Mouse (Mus musculus): ENCODE measurements at regions not wholly inside any gene's neighbourhood (a gene's known extent, or its start where the extent isn't known, plus 50 kb on each side); places are given as distances from the start of the nearest gene placed in this dataset.

DNA sequence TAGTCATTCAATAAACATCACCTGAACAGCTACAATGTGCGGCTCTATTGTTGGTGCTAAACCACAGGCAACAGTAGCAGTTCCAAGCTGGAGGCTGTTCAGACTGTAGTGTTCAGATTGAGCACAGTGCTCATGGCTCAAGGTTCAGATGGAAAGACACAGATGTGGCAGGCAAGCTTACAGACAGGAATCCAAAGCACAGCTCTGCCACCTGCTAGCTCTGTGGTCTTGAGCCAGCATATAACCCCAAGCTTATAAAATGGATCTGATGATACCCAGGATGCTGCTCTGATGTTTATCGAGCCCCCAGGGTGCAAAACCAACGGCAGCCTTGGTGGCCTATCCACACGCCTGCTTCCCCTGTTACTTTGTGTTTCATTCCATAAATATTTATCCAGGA is 53.2 kb upstream of the Arntl start:
- no peak for DNase-seq (ENCODE audit: low spot score)
- no peaks in the 10 kb centered on the region for H3K9me3 ChIP-seq
- no peaks in the 10 kb centered on the region for H3K36me3 ChIP-seq (replicated peaks)
- 88% methylated on average over 4 of the region's 4 CpGs for WGBS
- H3K4me3 ChIP-seq, result no peak overlapping the region
- H3K27me3 ChIP-seq (replicated peaks; ENCODE audit: low read depth, poor library complexity, severe bottlenecking), result 0 out of 2 replicates have a peak, but pooled peaks cover 7% of the 10 kb centered on the region
- no peak overlapping the region for H3K27ac ChIP-seq (replicated peaks)
- peaks cover 48% of the 10 kb centered on the region for H3K4me1 ChIP-seq

DNA sequence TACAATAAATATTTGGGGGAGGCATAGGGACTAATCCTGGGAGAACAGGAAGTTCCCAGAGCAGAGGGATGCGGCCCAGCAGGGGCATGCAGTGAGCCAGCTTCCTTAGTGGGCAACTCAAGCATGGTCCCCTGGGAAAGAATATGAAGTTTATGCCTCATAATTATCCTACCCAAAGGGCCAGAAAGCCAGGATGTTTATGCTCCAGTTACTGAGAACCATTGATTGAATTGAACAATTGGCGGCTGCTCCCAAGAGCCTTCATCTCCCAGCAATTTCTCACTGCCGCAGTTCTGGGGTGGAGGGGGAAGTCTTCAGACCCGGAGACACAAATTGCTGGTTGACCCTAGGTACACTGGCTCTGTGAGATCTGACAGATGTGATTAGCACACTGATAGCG is 50.9 kb upstream of the Arntl start:
- WGBS, result 70% methylated on average over 5 of the region's 5 CpGs

DNA sequence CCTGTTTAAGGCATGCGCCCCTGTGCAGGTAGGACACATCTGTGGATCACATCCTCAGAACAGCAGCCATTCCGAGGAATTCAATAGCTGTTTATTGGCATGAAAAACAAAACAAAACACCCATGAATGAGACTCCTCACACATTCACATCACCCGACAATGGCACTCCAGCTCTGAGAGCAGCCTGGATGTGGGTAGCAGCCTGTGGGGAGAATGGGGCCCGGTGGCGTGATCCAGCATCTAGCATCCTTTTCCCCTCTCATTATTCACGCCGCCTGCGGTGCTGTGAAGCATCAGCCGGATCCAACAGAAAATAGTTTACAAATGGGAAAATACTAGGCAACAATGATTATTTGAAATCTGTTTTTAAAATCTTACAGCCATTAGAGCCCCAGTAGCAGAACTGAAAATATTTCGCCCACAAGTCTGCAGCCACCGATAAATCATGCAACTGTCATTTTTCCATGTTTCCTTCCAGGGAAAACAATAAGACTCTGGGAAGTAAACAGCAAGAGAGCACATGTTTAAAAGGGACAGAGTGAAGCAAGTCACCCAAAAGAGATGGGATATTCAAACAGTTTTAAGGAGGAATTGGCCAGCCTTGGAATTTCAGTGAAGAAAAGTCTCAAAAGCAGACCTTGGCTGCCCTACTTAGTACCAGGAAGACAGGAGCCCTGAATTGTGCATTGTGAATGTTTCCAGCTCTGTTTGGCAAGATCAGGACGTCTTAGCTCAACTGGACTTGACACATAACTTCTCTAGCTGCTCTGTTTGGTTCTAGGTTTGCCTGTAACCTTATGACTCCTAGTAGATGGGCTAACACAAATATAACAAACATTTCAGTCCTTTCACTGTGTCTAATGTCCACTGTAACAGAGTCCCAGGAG is 50.2 kb upstream of the Arntl start:
- Histone ChIP-seq H3K9me3 (no peaks in the 10 kb centered on the region), H3K4me3 (no peak overlapping the region), H3K27ac (replicated peaks) (no peak overlapping the region), H3K27me3 (replicated peaks; ENCODE audit: low read depth, poor library complexity, severe bottlenecking) (0 out of 2 replicates have a peak, but pooled peaks cover 7% of the 10 kb centered on the region), H3K4me1 (peaks cover 26% of the 10 kb centered on the region), H3K36me3 (replicated peaks) (no peaks in the 10 kb centered on the region)
- no peak for DNase-seq (ENCODE audit: low spot score)
- 77% methylated on average over 12 of the region's 12 CpGs for WGBS

More for the DNA sequence above, 50.9 kb upstream of the Arntl start:
- Histone ChIP-seq H3K4me3 (no peak overlapping the region), H3K9me3 (no peaks in the 10 kb centered on the region), H3K36me3 (replicated peaks) (no peaks in the 10 kb centered on the region), H3K27ac (replicated peaks) (no peak overlapping the region), H3K27me3 (replicated peaks; ENCODE audit: low read depth, poor library complexity, severe bottlenecking) (0 out of 2 replicates have a peak, but pooled peaks cover 7% of the 10 kb centered on the region), H3K4me1 (peaks cover 34% of the 10 kb centered on the region)
- no peak for DNase-seq (ENCODE audit: low spot score)
